Mouse (Mus musculus) bone marrow, adult 2 months (tissue): ENCODE results near the gene Agps.

Experiments used
- CTCF ChIP-seq: fragments of 200-500 bp; IDR thresholded peaks from 2 replicates; pipeline ENCODE4 v1.5.1; 2011; ENCODE audit warnings: low read length, control low read depth; ENCODE audit not compliant: control insufficient read depth, insufficient read depth
- POLR2A ChIP-seq: fragments of 200-500 bp; IDR thresholded peaks from 2 replicates; pipeline ENCODE4 v1.6.1; 2011; ENCODE audit warnings: low read depth, mild to moderate bottlenecking, control low read depth, low read length, borderline replicate concordance; ENCODE audit not compliant: control insufficient read depth

- TF ChIP-seq CTCF (no peak), POLR2A (no peak)
Measured at GRCm38 (mm10) chr2:75879791-75880190, 47.8 kb downstream of the Agps start.
